Mouse (Mus musculus): Measurements from ENCODE around the gene Alpi.

GRCm38 (mm10) chr1:87050072-87050471, 51.3 kb downstream of the Alpi start:
- no peak for TF ChIP-seq GATA1 (IDR thresholded peaks at IDR 0.05; ENCODE audit: low read length)
- no peak for TF ChIP-seq TAL1 (IDR thresholded peaks at IDR 0.05; ENCODE audit: low read length)
